Mouse (Mus musculus) E14TG2a.4 (cell line): ENCODE measurements at regions not wholly inside any gene's neighbourhood (a gene's known extent, or its start where the extent isn't known, plus 50 kb on each side); places are given as distances from the start of the nearest gene placed in this dataset.

Source experiments
- CTCF ChIP-seq: conservative IDR thresholded peaks from 2 replicates; pipeline ENCODE4 v1.5.1; 2014; ENCODE audit warnings: low read length
- POU5F1 ChIP-seq: IDR thresholded peaks from 2 replicates; pipeline ENCODE4 v1.6.1; 2014; ENCODE audit warnings: low read length, borderline replicate concordance

DNA sequence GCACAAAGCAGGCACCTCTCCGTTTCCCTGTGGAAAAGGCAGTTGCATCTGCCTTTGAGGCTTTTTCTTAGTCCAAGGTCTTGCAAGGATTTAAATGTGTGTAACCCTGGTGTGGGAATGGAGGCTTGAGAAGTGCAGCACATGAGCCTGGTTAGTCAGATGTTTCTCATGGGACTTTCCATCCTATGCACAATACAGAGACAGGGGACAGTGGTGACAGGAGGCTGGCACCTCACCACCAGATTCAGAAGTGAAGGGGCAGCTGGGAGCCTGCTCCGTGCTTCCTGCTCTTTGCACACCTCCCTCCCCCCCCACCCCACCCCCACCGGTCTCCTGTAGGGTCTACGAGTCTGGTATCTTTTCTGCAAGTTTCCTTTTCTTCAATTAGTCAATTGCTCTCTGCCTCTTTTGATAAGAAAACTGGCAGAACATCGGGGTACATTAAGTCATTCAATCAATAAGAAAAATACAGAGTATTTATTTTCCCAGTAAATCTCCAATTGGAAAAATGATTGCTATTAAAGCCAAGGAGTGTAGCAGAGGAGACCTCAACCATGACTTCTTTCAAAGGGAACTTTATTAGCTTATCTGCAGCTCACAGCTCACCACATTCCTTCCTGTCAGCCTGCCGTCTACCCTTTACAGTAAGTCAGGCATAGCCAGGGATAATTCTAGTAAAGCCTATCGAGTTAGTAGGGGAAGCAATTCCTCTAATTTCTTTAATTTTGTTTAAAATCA is 68.1 kb upstream of the Dph5 start:
- TF ChIP-seq CTCF (no peak), POU5F1 (no peak)
